Mouse (Mus musculus): ENCODE measurements around the gene Tmcc2.
"Not testable (repeated sequence)": the region's sequence is repeated elsewhere in the genome, so short reads cannot be mapped to it uniquely, and the experiment has no call there.

Tmcc2 gene

DNA sequence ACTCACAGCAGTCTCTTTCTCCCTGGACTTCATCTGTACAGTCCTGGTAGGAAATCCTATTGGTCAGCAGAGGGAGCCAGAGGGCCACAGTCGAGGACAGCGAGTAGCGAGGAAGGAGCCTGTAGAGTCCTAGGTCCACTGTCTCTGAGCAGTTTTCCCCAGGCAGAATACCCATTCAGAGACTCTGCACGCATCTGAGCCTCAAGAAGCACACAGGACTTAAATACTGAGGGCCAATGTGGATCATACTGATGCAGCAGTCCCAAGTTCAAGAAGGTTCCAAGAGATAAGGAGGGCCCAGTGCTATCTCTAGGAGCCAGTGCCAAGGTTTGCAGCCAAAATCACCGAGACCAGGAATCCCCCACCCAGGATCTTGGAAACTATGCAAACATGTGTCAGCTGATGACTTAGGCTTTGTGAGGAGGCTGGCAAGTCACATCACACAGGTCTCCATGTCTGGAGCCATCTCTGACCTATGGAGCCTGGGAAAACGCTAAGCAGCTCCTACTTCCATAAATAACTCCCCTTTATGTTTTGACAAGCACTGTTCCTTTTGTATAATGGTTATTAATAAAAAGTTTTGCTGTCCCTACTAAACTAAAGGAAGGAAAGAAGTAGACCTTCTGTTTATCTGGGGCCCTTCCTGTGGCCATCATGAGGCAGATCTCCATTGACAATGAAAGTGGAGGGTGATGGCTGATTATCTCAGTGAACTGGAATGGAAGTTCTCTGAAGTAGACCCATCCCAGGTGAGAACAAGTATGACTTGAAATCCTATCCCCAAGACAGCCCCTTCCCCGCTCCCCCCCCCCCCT, 23.2 kb downstream of the Tmcc2 start:
- DNase-seq (ENCODE audit: low spot score), result peak; percentile 94

DNA sequence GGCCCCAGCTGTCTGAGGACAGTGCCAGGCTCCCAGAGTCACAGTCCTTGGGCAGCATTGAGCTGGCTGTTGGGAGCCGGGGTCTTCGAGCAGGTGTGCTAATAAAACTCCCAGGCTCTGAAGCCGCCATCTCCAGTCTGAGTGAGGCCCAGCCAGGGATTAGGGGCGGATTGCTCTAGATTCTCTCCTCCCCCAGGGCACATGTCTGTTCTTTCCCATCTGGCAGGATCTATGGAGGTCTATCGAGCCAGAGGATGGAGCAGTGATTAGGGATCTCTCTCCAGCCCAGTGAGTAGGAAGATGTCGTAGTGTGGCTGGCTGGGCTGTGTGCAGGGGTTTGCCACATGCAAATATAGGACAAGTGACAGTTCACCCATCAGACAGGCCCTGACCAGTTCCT, 24.1 kb downstream of the Tmcc2 start:
- DNase-seq (ENCODE audit: low spot score), result peak; percentile 53

DNA sequence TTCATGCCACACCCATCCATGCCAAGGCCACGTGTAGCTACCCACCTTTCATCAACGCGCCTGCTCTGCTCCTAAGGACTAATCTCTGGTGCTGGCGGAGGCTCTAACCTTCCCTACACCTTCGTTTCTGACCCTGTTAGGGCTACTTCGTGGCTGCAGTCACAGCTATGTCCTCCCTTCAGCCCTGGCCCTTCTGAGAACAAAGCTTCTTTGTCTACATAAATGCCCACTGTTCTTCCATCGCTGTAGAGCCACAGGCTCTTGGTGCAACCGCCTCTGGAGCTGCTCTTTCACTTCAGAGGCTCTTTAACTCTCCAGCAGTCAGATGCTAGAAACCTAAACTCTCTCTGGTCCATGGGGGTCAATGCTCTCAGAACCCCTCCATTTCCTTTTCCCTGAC, 24.8 kb downstream of the Tmcc2 start:
- no peak for DNase-seq (ENCODE audit: low spot score)

DNA sequence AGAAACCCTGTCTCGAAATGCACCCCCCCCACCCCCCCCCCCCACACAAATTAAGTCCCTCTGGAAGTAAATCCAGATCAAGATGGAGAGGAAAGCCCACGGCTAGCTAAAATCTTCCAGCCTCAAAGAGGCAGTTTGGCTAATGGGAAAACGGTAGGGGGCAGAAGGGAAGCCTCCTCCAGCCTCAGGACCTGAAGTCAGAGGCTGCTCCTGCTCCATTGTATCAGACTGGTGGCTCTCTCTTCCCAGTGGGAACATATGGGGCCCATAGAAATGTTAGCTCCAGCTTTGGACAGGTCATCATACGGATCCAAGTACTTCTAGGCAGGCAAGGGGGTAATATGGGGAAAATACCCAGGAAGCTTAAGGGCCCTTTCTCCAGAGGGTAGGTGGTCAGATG, 25.4 kb downstream of the Tmcc2 start:
- no peak for DNase-seq (ENCODE audit: low spot score)

DNA sequence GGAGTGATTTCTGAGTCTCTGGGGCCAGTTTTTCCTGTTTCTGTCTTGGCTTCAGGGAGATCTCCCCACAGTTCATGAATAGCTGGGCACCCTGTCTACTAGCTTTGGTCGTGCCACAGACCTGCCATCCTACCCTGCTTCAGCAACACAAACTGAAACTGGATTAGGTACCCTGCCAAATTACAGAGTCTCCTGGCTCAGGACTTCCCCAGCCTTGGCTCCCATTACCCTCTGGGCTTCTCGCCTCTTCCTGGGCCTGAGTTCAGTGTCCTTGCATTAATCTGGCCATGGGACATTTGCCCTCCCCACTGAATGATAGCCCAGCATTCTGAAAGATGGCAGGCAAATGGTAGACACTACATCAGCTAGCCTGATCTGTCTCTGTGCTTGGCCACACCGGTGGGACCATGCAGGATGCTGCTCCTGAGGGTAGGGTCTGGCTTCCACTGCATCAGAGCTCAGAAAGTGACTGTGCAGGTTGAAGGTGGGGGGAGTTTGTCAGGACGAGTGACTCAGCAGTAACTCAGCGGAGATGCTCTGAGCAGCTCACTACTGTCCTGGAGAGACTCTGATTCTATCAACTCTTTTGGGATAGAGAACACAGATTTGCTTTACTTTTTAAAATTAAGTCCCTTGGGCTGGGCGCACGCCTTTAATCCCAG, 26.1 kb downstream of the Tmcc2 start:
- DNase-seq (ENCODE audit: low spot score), result no peak

DNA sequence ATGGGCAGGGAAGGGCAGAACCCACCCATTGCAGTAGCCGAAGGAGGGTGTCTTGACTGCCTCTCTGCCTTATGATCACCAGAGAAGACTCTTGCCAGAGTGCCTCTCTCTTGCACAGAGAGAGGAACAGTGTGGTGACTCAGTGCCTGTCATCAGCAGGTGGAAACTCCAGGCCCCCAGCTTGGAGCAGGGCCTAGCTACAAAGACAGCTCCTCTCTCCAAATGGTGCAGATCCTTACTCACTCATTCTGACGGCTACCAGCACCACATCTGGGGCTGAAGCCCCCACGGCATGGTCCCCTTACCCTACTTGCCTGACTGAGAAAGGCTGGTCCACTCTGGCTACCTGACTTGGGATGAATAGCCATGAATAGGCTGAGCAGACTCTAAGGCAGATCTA, 26.7 kb downstream of the Tmcc2 start:
- no peak for DNase-seq (ENCODE audit: low spot score)

DNA sequence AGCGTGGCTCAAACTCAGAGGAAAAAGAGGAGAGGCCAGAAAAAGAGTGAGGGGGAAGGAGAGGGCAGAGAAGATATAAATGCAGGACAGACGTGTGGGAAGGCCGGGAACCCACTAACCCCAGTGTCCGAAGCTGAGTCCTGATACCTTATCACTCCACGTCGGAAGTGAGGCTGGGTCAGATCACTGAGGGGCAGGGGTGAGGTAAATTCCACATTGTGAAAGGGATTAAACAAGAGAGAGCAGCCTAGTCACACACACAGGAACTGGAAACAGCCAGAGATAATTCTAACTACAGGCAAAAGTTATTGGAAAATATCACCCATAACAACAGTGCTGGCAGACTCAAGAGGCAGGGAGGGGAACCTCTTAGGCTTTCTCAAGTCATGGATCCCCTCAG, 29.1 kb downstream of the Tmcc2 start:
- no peak for DNase-seq (ENCODE audit: low spot score)

DNA sequence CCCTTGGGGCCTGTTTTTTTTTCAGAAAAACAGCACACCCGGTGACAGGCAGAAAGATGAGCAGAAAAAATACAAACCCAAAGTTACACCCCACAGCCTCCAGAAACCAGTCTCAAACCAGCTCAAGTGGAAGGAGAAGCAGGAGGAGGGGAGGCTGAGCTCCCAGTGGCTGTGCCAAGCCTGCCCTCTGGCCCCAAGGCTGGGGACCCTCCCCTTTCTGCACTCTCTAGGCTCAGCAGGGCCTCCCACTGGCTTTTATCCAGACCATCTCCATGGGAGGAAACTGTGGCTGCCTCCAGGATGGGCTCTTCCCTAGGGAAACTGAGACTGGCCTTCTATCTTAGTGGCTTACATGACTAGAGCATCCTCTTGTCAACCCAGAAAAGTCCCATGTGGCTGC, 34.2 kb downstream of the Tmcc2 start:
- DNase-seq (ENCODE audit: low spot score), result no peak

DNA sequence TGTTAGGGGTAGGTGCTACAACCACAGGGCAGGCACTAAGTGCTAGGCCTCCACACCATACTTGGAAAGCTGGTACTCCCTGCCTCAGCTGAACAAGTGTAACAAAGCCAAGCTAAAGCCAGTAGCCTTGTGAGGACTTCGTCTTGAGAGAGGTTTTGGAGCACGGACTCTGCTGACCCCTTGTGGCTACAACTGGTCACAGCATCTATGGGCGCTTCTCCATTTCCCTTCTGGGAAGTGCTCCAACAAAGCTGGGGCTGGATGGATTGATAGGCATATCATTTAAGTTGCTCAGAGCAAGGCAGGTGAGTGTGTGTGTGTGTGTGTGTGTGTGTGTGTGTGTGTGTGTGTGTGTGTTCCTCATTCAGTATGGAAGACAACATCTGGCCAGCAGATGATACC, 35.2 kb downstream of the Tmcc2 start:
- DNase-seq (ENCODE audit: low spot score), result peak; percentile 97

DNA sequence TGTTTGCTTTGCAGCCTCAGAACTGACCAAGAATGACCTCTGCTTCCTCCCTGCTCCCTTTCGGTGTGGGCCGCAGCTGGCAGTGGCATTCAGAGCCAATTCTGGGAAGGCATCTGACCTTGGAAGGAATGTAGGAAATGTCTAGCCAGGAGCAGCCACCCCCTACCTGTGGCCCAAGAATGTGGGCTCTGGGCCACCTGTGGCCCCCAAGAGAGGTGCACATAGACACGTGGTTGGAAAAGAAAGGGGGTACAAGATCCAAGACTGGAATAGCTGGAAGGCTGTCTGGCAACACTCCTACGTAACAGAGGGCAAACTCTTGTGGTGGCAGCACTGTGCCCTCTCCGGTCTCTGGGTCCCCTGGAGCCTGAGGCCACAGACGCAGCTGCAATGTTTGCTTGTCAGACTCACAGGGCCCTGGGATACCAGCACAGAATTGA, 35.9 kb downstream of the Tmcc2 start:
- DNase-seq (ENCODE audit: low spot score), result no peak

DNA sequence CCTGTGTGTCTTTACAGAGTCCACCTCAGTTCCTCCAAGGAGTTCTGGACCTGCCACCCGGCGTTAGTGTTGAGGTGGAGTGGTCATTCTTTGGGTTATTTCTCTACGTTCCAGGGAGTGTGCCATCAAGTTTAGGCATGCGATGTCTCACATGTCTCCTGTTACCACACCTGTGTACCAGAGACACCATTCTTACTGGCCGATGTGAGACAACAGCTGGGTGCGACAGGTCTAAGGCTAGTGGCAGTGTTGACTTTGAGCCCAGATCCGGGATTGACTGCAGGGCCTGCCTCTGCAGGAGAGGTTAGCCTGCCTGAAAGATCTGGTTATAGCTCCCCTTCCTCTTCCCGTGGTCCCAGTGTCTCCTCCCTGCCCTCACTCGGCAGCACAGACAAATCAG, 36.8 kb downstream of the Tmcc2 start:
- DNase-seq (ENCODE audit: low spot score), result no peak

DNA sequence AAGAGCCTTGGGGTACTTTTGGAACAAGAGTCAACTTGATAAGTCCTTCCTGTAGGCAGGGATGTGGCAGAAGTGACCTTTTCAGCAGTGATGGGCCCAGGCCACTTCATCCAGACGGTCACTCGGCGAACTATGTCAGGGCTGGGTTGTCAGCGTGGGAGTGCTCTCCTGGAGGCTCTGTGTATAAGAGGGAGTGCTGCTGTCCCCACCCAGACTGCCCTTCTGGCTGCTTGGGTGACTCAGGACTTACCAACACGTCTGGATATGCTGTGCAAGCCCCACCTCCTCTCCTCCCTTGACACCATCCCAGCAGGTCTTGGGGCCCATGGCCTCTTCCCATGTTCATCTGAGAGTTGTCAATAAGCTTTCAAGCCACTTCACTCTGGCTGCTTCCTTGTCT, 37.7 kb downstream of the Tmcc2 start:
- DNase-seq (ENCODE audit: low spot score), result no peak

DNA sequence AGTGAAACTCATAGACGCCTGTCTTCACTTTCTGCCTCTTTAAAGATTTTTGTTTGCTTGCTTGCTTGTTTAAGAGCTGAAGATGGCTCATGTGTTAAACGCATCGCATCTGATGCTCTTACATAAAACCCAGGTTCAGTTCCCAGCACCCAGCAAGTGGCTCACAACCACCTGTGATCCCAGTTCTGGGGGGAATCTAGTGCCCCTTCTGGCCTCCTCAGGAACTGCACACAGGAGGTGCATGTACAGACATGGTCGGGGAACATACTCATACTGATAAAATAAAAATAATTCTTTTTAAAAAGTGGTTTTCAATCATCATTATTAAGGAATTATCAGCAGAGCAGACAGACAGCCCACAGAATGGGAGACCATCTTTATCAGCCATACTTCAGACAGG, 40.0 kb downstream of the Tmcc2 start:
- no peak for DNase-seq (ENCODE audit: low spot score)

DNA sequence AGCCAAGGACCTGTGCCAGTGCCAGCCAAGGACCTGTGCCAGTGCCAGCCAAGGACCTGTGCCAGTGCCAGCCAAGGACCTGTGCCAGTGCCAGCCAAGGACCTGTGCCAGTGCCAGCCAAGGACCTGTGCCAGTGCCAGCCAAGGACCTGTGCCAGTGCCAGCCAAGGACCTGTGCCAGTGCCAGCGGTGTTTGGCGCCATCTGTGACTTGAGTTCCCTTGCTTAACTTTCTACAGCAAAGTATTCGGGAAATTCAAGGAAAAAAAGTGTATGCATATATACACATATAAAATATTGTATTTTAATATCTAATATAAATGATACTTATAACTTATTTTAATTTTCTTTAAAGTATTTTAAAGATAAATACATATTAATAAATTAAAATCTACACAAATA, 41.5 kb downstream of the Tmcc2 start:
- not testable (repeated sequence) for DNase-seq (ENCODE audit: low spot score)

DNA sequence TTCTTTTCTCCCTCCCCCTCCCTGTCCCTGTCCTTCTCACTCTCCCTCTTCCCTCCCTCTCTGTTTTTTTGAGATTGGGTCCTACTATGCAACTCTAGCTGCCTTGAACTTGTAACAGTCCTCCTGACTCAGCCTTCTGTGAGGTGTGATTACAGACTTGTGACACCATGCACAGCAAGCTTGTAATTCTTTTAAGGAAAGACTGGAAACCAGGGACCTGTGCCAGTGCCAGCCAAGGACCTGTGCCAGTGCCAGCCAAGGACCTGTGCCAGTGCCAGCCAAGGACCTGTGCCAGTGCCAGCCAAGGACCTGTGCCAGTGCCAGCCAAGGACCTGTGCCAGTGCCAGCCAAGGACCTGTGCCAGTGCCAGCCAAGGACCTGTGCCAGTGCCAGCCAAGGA, 42.0 kb downstream of the Tmcc2 start:
- not testable (repeated sequence) for DNase-seq (ENCODE audit: low spot score)

DNA sequence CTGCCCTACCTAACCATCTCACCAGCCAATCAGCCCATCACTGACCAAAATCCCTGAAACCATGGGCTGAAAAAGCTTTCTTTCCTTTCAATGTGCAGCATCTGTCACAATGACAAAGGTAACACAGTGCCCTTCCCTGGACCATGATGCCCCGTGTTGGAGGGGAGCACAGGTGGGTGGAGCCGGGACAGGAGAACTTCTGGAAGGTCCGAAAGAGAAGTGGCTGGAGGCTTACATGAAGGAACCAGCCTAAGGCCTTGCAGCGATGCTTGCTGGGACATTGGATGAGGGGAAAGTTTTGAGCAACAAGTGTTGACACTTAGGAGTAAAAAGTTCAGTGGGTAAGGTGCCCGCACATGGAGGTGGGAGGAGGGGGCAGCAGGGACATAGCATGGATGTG, 42.7 kb downstream of the Tmcc2 start:
- DNase-seq (ENCODE audit: low spot score), result no peak

DNA sequence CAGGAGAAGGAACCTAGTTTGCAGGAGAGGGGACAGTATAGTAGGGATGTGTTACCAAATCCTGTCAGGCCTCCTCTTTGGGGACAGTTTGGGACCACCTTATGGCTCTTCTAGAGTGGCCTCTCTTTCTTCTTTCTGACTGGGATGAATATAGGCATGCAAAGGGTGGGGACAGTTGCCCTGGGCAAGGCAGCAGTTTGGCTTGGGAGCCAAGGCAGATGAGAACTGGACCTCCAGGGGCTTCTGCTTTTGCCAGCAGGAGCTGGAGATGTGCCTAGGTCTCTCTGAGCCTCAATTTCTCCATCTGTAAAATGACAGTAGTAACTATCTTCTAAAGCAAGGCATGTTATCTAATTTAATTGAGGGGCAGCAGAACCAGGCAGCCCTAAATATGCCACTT, 44.1 kb downstream of the Tmcc2 start:
- DNase-seq (ENCODE audit: low spot score), result no peak

DNA sequence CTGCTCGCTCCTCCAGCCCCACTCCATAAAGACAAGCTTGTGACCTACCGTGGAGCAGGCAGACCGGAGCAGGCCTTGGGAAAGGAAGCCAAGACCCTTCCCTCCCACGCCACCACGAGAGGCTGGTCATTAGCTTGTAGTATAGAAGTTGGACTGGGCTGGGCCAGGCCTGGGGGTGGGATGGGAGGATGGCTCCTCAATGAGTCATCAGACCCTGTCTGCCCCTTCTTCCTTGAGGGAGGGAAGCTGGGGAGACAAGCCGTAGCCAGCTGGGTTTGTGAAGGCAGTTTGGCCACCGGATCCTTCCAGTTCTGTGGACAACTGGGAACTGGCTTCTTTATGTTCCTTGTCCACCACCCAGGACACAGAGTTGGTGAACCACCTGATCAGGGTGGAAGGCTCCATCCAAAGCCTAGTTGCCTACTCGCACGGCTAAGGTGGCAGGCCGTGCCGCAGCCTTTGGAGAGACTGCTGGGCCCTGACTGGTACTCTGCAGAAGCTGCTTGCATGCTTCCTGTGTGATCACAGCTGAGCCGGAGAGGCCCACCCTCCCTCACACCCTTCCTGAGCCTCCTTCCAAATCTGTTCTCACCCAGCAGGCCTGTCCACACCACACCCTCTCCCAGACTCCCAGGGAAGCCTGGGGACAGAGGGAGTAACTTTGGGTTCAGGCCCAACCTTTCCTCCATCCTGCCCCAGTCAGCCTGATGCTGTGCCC, 44.8 kb downstream of the Tmcc2 start:
- no peak for DNase-seq (ENCODE audit: low spot score)

DNA sequence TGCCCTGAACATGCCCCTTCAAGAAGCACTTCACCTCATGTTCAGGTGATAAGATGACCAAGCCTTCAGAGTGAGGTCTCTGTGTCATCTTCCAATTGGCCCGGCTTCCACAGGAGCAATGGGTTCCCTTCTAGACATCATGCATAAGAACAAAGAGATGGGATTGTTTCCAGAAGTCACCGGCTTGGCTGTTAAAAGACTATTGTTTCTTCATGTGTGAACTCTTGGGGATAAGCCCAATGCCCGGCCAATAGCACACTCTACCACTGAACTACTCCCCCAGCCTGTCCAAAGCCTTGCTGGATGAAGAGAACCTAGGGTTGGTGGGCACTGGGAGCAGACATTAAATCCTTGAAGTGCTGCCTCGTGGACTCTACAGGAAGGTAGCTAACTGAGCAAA, 45.6 kb downstream of the Tmcc2 start:
- no peak for DNase-seq (ENCODE audit: low spot score)

DNA sequence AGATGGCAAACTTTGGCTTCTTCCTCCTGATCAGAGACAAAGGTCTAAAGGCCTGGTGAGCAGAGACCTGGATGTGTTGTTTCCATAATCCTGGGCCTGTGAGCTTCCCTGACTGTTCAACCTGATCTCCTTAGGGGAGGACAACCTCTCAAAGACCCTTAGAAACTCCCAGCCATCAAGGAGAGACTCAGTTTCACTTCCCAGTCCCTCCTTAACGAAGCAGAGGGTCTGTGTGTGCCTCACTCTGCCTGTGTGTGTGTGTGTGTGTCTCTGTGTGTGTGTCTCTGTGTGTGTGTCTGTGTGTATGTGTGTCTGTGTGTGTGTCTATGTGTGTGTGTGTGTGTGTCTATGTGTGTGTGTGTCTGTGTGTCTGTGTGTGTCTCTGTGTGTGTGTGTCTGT, 47.4 kb downstream of the Tmcc2 start:
- DNase-seq (ENCODE audit: low spot score), result no peak

DNA sequence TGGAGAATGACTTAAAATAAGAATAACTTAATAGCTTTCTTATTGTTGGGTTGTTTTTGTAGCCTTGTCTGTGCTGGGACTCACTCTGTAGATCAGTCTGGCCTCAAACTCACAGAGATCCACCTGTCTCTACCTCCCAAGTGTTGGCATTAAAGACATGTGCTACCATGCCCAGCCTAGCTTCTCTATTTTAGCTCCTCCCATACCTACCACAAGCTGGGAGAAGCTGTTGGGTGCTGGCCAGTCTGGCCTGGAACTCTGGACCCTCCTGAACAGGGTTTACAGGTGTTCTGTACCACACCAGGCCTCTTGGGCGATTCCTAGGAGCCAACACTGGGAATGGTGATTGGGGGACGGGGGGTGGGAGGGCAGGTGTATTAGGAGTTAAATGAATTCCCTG, 47.9 kb downstream of the Tmcc2 start:
- DNase-seq (ENCODE audit: low spot score), result no peak

DNA sequence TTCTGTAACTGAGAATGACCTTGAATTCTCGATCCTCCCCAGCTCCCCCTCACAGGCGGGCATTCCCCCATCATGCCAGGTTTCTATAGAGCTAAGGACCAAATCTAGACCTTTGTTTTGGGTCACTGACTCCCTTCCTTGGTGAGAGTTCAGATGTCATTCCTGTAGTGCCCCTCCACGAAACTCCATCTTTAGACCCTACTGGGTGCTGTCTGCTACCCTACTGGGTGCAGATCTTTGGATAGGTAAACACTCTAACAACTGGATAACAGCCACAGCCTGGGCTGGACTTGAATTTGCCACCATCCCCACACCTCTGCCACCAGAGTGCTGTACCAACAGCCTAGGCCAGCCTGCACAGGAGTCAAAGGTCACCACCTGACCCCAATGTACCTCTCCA, 48.6 kb downstream of the Tmcc2 start:
- DNase-seq (ENCODE audit: low spot score), result no peak

Measured in retina, embryonic 14.5 days (tissue).